ENCODE assay signal across 9 mouse cellular contexts in the genomic region with DNA sequence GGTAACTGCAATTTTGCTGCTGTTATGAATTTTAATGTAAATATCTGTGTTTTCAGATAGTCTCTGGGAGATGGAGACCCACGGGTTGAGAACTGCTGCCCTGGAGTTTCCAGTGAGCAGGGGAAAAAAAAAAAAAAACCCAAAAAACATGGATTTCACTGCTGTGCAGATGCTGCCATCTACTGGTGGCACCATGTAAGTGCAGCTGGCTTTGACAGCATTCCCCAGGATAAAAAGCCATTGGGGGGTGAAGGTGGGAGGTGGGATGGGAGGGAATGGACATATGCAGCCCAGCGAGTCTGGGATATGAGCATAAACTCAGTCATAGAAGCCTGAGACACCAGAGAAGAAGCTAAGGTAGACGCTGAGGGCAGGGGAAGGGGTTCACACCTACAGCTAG.
DNase-seq lines count a peak whose midpoint lies in the region; ATAC-seq and TF ChIP-seq lines count a peak whose summit lies in the region.
"Had no signal": no experiment of that assay in that cellular context is flagged by ENCODE, and none has a peak within 500 bp of the region (broad histone marks: within the 10 kb centered on the region; RNA-seq: fewer than 3 reads in every experiment).

No protein-coding gene starts in this region.

- no peaks in the 10 kb centered on the region for H3K9me3 ChIP-seq in forebrain, embryonic 10.5 days
- H3K9me3 ChIP-seq in forebrain, embryonic 13.5 days (replicated peaks): no peaks in the 10 kb centered on the region
- H3K9me3 ChIP-seq in liver, postnatal 0 days (ENCODE audit: low read length): no peaks in the 10 kb centered on the region
- no peaks in the 10 kb centered on the region for H3K9me3 ChIP-seq in limb, embryonic 14.5 days (ENCODE audit: control insufficient read depth, low read length)
- H3K9me3 ChIP-seq in forebrain, embryonic 15.5 days: no peaks in the 10 kb centered on the region
- H3K9me3 ChIP-seq: midbrain, embryonic 12.5 days had no signal

- no peak for DNase-seq in forebrain, embryonic 10.5 days (ENCODE audit: extremely low spot score, low spot score)
- DNase-seq in liver, postnatal 0 days: no peak
- DNase-seq in liver: no peak
- peak; percentile 65 for DNase-seq in brain, adult 2 months (ENCODE audit: low read depth, low spot score)
- peak; percentile 59 for DNase-seq in limb, embryonic 14.5 days (ENCODE audit: low spot score)

- 5% methylated on average over 3 of the region's 3 CpGs for WGBS in forebrain, embryonic 10.5 days
- WGBS in forebrain, embryonic 13.5 days: 5% methylated on average over 3 of the region's 3 CpGs
- 22% methylated on average over 3 of the region's 3 CpGs for WGBS in liver, postnatal 0 days (ENCODE audit: insufficient replicate concordance)
- WGBS in limb, embryonic 14.5 days: 10% methylated on average over 3 of the region's 3 CpGs
- 15% methylated on average over 3 of the region's 3 CpGs for WGBS in forebrain, embryonic 15.5 days

- H3K9ac ChIP-seq in forebrain, embryonic 13.5 days: no peak overlapping the region
- no peak overlapping the region for H3K9ac ChIP-seq in liver, postnatal 0 days (replicated peaks)
- H3K9ac ChIP-seq in limb, embryonic 14.5 days (ENCODE audit: low read depth, low read length, severe bottlenecking): no peak overlapping the region
- H3K9ac ChIP-seq in forebrain, embryonic 15.5 days (replicated peaks): no peak overlapping the region
- H3K9ac ChIP-seq: midbrain, embryonic 12.5 days had no signal

- peaks cover 68% of the 10 kb centered on the region for H3K4me1 ChIP-seq in forebrain, embryonic 10.5 days
- peaks cover 49% of the 10 kb centered on the region for H3K4me1 ChIP-seq in forebrain, embryonic 13.5 days
- H3K4me1 ChIP-seq in liver, postnatal 0 days (ENCODE audit: insufficient read depth): no peaks in the 10 kb centered on the region
- H3K4me1 ChIP-seq in limb, embryonic 14.5 days (ENCODE audit: control insufficient read depth, insufficient read depth, low read length): peaks cover 26% of the 10 kb centered on the region
- peaks cover 35% of the 10 kb centered on the region for H3K4me1 ChIP-seq in forebrain, embryonic 15.5 days

- H3K36me3 ChIP-seq in forebrain, embryonic 10.5 days (replicated peaks): no peaks in the 10 kb centered on the region
- H3K36me3 ChIP-seq in forebrain, embryonic 13.5 days (ENCODE audit: poor library complexity, severe bottlenecking): no peaks in the 10 kb centered on the region
- no peaks in the 10 kb centered on the region for H3K36me3 ChIP-seq in liver, postnatal 0 days (replicated peaks; ENCODE audit: insufficient read depth, low read length)
- H3K36me3 ChIP-seq in limb, embryonic 14.5 days (ENCODE audit: control insufficient read depth, insufficient read depth, low read length): no peaks in the 10 kb centered on the region
- no peaks in the 10 kb centered on the region for H3K36me3 ChIP-seq in forebrain, embryonic 15.5 days
- H3K36me3 ChIP-seq: midbrain, embryonic 12.5 days had no signal

- TF ChIP-seq POLR2A in limb, embryonic 14.5 days (IDR thresholded peaks at IDR 0.05; ENCODE audit: borderline replicate concordance, extremely low read depth, insufficient read depth, insufficient read length): no peak

- TF ChIP-seq CTCF in liver, postnatal 0 days (IDR thresholded peaks at IDR 0.05; ENCODE audit: low read depth): peak; percentile 90

- ATAC-seq in forebrain, embryonic 13.5 days: no peak
- ATAC-seq in liver, postnatal 0 days: no peak
- no peak for ATAC-seq in limb, embryonic 14.5 days (ENCODE audit: low FRiP score, low read depth)
- no peak for ATAC-seq in megakaryocyte, adult 5-6 weeks (ENCODE audit: poor library complexity, severe bottlenecking)
- ATAC-seq in forebrain, embryonic 15.5 days (replicated peaks): no peak

- no peak for TF ChIP-seq EP300 in liver, postnatal 0 days (IDR thresholded peaks at IDR 0.05; ENCODE audit: low read depth)

- H3K27me3 ChIP-seq in forebrain, embryonic 10.5 days (ENCODE audit: poor library complexity, severe bottlenecking): peaks cover 4% of the 10 kb centered on the region; the same call in 1 of the 2 replicates
- no peaks in the 10 kb centered on the region for H3K27me3 ChIP-seq in forebrain, embryonic 13.5 days
- H3K27me3 ChIP-seq in liver, postnatal 0 days (ENCODE audit: insufficient read depth, low read length): 0 out of 2 replicates have a peak, but pooled peaks cover 9% of the 10 kb centered on the region
- H3K27me3 ChIP-seq in limb, embryonic 14.5 days (ENCODE audit: control insufficient read depth, insufficient read depth, low read length): no peaks in the 10 kb centered on the region
- no peaks in the 10 kb centered on the region for H3K27me3 ChIP-seq in forebrain, embryonic 15.5 days

- no peak overlapping the region for H3K4me2 ChIP-seq in forebrain, embryonic 13.5 days
- no peak overlapping the region for H3K4me2 ChIP-seq in liver, postnatal 0 days (ENCODE audit: low read depth, low read length)
- H3K4me2 ChIP-seq in limb, embryonic 14.5 days (replicated peaks; ENCODE audit: low read depth, low read length, severe bottlenecking): no peak overlapping the region
- no peak overlapping the region for H3K4me2 ChIP-seq in forebrain, embryonic 15.5 days (replicated peaks)
- H3K4me2 ChIP-seq: midbrain, embryonic 12.5 days had no signal

- 0 out of 2 replicates have a peak overlapping the region, but pooled peaks have one; percentile 74 for H3K27ac ChIP-seq in forebrain, embryonic 10.5 days
- H3K27ac ChIP-seq in forebrain, embryonic 13.5 days: no peak overlapping the region
- H3K27ac ChIP-seq in liver, postnatal 0 days (ENCODE audit: low read depth): no peak overlapping the region
- no peak overlapping the region for H3K27ac ChIP-seq in limb, embryonic 14.5 days (replicated peaks; ENCODE audit: low read depth, low read length)
- H3K27ac ChIP-seq in forebrain, embryonic 15.5 days (replicated peaks): no peak overlapping the region
- H3K27ac ChIP-seq: midbrain, embryonic 12.5 days had no signal

- no peak overlapping the region for H3K4me3 ChIP-seq in forebrain, embryonic 10.5 days
- H3K4me3 ChIP-seq in forebrain, embryonic 13.5 days: no peak overlapping the region
- no peak overlapping the region for H3K4me3 ChIP-seq in liver, postnatal 0 days (ENCODE audit: low read depth, low read length)
- H3K4me3 ChIP-seq in limb, embryonic 14.5 days (replicated peaks; ENCODE audit: low read length): no peak overlapping the region
- no peak overlapping the region for H3K4me3 ChIP-seq in forebrain, embryonic 15.5 days
- H3K4me3 ChIP-seq: midbrain, embryonic 12.5 days had no signal

Comparison
In these comparisons a context has a peak if more than half of its experiments do, and no peak if none do; other contexts are left out.
1. DNase-seq: peak in brain, adult 2 months (single experiment) and limb, embryonic 14.5 days (single experiment); none in forebrain, embryonic 10.5 days (single experiment), liver, postnatal 0 days (single experiment) and liver (single experiment).